Mouse (Mus musculus) spleen, adult 2 months (tissue): ENCODE measurements around the gene Polr2m.

Source experiments
- CTCF ChIP-seq: fragments of 200-500 bp; IDR thresholded peaks from 2 replicates; pipeline ENCODE4 v1.5.1; 2011; ENCODE audit warnings: mild to moderate bottlenecking, inconsistent platforms; ENCODE audit not compliant: insufficient read depth, insufficient read length, insufficient replicate concordance; ENCODE audit errors: extremely low read depth
- POLR2A ChIP-seq: fragments of 200-500 bp; IDR thresholded peaks from 2 replicates; pipeline ENCODE4 v1.6.1; 2011; ENCODE audit warnings: low read depth, low read length, inconsistent platforms

GRCm38 (mm10) chr9:71475536-71475935, 10.2 kb downstream of the Polr2m start:
- TF ChIP-seq POLR2A (no peak), CTCF (no peak)
